Mouse (Mus musculus) myocyte (in vitro differentiated cells): Measurements from ENCODE around the gene Eif2b5.

Experiments used
- MAX ChIP-seq: IDR thresholded peaks from one replicate; pipeline ENCODE4 v1.6.1; 2011; ENCODE audit warnings: low read depth, mild to moderate bottlenecking, control low read depth
- MYOD1 ChIP-seq, 3 experiments: IDR thresholded peaks; one replicate each; pipeline ENCODE4 v1.6.1; 2011; ENCODE audit warnings: control low read depth in 2 of 3, low read depth in 2 of 3, mild to moderate bottlenecking in 2 of 3, moderate library complexity in 1 of 3; ENCODE audit not compliant: insufficient read length in 2 of 3, control insufficient read depth in 1 of 3
- POLR2A ChIP-seq: IDR thresholded peaks from one replicate; pipeline ENCODE4 v1.6.1; 2011; ENCODE audit warnings: low read depth, mild to moderate bottlenecking, control low read depth, moderate library complexity; ENCODE audit not compliant: insufficient read length
- POLR2AphosphoS2 ChIP-seq: IDR thresholded peaks from one replicate; pipeline ENCODE4 v1.6.1; 2011; ENCODE audit warnings: low read depth, control low read depth; ENCODE audit not compliant: insufficient read length
- TCF12 ChIP-seq: IDR thresholded peaks from one replicate; pipeline ENCODE4 v1.6.1; 2011; ENCODE audit warnings: mild to moderate bottlenecking, control low read depth; ENCODE audit not compliant: poor library complexity, insufficient read depth, severe bottlenecking
- USF1 ChIP-seq: IDR thresholded peaks from one replicate; pipeline ENCODE4 v1.6.1; 2011; ENCODE audit warnings: low read depth, mild to moderate bottlenecking, control low read depth, moderate library complexity

DNA sequence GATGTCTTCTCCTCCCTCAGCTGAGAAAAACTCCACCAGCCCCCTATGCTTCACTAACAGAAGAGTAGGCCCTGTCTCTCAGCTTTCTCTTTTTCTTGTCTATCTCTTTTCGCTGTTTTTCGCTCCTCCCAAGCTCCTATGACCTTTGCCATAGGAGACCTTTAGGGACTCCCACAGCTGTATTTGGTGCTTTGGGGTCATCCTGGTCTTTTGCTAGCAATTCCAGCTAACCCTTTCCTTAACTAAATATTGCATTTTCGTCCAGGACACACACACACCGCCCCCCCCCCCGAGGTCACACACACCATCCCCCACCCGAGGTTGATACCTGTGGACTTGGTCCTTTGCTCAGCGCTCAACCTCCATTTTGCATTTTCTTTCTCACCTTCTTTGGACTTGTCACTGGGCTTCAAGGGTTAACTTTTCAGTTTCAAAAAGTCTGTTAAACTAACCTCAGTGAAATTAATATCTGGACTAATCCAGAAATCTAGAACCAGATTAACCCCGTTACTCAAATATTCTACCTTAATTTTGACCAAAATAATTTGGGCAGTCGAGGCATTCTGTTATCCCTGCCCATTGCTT, 37.6 kb downstream of the Eif2b5 start:
- no peak for TF ChIP-seq POLR2AphosphoS2
- no peak for TF ChIP-seq POLR2A
- TF ChIP-seq MAX = no peak
- no peak for TF ChIP-seq TCF12
- TF ChIP-seq USF1 = no peak
- TF ChIP-seq MYOD1 (IDR thresholded peaks at IDR 0.05; ENCODE audit: control insufficient read depth in 1 of 3, insufficient read length in 2 of 3, low read depth in 2 of 3) = no peak
